Mouse (Mus musculus): Measurements from ENCODE around the gene Rab22a. TPM values are rescaled to one million over a fixed set of nuclear protein-coding genes. Genes with fewer than 3 reads are reported as not detected.

Rab22a gene
- polyA plus RNA-seq, 2 experiments from 2014 or later, result 6.8 to 7.5 TPM

DNA sequence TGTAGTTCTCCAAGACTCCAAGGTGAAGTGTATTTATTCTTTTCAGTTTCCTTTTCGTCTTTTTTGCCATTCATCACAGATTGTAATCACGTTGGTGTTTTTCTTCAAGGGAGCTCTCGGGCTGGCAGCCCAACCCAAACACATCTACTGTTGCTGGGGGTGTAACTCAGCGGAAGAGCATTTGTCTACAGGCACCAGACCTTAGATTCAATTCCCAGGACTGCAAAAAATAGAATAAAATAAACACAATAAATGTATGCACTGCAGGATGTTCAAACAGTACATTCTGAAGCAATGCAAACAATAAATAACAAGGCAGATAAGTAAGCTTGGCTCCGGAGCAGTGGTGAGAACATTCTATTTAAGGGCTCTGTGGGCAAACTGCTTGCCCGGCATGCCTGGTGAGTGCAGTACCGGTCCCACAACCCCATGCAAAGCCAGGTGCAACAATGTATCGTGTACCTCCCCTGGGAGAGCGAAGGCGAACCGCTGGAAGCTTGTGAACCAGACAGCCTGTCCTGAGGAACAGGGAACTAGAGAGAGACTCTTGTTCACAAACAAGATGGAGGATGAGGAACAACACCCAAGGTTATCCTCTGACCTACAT is 62.8 kb downstream of the Rab22a start:
- no peak for ATAC-seq

DNA sequence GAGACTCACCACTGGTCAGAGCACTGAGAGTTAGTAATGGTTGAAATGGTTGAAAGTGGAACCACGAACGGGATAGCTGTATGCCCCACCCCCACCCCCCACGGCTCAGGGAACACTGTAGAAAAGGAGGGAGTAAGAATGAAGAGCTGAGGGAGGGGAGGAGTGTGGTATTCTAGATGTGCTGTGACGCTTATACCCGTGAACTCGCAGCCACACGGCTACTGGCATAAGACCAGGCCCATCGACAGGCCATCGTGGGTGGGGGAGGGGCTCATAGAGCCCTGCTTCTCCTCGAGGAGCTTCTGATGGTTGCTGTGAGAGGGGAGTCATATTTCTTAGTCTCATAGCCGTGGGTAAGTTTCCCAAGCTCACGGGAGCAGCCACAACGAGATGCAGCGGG is 64.8 kb downstream of the Rab22a start:
- ATAC-seq, result no peak

DNA sequence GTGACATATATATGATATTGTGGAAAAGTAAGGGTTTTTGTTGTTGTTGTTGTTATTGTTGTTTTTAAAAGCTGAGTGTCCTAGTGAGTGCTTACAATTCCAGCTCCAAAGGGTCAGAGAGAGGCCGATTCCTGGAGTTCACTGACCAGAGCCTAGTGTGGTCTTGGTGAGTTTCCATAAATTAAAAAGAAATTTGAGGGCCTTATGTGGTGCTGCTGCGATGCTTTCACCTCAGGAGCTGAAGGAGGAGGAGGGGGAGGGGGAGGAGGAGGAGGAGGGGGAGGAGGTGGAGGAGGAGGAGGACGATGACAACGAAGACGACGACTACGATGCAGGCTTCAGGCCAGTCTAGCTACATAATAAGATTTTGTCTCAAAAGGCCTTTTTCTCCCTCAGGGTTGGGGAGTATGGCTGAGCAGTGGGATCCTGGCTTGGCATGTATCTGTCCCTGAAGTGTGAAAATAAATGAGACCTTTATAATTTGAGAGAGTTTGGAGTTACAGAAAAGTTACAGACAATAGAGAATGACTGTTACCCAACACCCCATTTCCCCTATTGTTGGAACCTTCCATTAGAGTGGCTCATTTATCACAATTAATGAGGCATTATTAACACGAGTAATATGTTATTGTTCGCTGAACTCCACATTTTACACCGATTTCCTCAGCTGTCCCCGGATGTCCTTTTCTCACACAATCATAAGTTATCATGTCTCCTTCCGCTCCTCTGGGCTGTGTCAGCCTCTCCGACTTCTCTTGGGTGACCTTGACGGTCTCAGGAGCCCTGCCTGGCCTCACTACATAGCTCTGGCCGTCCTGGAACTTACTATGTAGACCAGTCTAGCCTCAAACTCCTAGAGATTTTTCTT is 65.6 kb downstream of the Rab22a start:
- no peak for ATAC-seq

DNA sequence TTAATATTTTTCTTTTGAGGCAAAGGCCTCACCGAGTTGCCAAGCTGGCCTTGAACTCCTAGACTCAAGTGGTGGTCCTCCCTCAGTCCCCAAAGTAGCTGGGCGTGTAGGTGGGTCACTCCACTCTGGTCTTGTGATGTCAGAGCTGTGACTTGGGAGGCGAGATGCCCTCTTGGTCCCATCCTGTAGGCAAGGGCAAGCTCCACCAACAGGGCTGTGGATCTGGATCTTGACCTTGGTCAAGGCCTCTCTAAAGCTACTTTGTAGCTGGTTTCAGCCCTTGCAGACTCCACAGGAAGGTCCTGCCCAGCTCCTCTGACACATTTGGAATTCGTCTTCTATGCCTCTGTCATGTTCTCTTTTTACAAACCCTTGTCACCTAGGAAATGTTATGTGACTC is 66.3 kb downstream of the Rab22a start:
- no peak for ATAC-seq

DNA sequence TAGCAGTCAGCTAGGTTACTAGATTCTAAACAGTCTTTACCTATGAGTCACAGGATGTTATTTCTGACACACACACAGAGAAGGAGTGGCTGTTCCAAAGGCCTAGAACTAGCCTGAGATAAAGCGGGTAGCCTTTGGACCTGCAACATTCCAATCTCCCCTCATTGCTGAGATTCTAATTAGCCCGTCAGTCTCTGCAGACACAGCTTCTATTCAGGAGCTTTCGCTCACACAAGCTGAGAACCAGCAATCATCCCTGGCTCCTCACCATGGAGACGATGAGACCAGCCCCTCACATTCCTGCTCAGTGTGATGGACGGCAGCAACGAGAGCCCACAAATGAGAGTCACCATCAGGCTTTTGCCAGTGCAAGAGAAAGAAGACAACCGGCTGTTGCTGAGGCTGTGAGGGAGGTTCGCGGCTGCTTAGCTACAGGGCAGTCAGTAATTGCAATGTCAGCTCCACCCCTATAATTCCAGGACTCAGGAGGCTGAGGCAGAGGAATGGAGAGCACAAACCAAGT is 70.9 kb downstream of the Rab22a start:
- ATAC-seq, result no peak

DNA sequence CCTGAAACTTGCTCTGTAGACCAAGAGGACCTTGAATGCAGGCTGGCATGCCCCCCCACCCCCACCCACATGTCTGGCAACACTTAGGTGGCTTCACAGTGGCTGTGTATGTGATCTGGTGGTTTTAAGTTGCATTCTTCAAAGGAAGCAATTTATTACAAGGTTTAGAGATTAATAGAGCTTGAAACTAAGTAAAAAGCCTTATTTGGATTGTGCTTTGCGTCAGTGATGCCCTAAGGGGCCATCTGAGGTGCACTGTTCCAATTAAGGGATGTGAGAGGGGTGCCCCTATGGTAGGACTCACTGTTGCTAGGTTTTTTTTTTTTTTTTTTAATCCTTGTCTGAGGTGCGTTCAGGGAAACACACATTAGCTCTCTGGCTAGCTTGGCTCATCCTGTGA is 74.9 kb downstream of the Rab22a start:
- no peak for ATAC-seq

DNA sequence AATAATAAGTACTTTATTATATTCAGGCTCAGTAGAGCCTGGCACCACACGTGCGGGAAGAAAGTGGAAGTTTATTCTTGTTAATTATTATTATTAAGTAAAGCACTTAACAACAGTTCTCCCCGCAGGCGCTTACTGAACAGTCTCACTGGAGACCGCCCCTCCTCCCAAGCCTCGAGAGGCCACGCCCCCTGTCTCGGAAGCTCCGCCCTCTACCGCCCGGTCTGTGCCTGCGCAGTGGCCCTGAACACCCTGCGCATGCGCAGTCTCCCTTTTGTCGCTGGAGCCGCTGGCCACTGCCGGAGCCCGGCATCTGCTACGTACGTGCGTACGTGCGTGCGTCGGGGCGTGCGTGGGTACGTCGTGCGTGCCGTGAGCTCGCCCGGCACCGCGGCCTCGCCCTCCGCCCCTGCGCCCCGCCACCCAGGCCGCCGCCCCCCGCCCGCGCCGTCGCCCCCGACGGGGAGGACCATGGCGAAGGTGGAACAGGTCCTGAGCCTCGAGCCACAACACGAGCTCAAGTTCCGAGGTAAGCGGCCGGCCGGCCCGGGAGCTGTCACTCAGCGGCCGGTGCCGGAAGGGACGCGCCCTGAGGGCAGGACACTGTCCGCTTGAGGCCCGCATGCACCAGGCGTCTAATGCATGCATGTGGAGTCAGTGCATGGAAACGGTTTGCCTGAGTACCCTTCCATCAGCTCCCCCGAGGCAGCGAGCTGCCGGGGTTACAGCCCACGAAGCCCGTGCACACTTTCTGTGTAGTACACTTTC is 77.8 kb downstream of the Rab22a start, which contains the start of gene Vapb:
TSS of gene Vapb (plus strand) at position 290 of the 768 bp plus-strand sequence.
- peak; percentile 96 for ATAC-seq

DNA sequence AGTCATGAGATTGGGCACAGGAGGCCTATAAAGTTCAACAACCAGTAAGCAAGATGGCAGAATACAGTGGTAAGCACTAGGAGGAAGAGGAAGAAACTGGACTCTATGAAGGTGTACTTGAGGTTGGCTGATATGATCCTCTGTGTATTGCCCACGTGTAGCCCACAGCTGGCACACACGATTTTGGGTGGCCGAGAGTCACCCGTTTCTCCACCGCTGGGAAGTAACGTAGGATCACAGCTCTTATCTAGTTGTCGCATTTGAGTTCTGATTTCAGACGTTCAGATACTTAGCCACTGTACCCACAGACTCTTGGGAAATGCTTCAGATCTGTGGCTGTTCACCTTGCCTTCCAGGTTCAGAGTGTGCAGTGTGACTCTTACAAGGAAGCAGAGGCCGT is 78.7 kb downstream of the Rab22a start:
- no peak for ATAC-seq

DNA sequence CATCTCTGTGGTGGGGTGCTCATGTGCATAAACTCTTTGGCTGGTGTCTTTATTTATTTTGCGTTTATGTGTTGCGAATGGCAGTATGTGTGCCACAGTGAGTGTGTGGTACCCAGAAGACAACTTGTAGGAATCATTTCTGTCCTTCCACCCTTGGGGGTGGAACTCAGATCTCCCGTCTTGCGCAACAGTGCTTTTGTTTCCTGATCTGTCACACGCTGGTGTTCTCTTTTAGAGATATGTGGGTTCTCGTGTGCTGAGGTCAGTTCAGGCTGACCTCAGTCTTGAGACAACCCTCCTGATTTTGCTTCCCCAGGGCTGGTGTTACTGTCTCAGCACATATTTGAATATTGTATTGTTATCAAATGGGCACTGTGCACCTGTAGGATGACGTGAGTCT is 79.5 kb downstream of the Rab22a start:
- ATAC-seq, result no peak

DNA sequence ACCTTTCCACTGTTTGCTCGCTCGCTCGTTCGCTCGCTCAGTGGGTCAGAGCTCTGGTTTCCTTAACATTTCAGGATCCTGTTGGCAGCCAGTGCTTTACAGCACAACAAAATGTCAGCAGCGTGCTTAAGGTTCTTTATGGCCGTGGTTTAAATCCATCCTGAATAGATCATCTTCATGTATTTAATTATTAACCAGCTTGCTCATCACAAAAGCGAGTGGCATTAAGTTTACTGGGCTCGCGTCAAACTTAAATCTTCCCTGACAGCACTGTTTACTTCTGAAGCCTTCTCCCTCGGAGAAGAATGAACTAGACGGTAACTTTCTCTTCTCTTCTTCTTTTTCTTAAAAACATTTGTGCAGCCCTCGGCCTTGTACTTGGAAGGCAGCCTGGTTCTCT is 82.5 kb downstream of the Rab22a start:
- no peak for ATAC-seq

DNA sequence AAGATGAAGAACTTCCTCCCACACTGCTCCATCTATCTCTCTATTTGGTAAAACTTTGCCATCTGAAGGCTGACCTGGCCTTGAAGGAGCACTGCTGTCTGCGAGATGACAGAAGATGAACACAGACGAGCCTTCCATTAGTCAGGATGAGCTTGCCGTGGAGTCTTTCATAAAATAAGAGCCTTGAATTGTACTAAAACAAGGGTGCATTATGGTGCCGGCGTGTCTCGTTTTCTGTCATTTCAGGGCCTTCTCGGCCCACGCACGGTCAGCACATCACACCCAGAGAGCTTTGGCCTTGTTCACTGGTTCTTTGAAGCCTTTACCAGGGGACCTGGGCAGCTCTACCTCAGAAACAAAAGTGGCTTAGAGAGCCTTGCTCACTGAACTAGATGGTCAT is 83.2 kb downstream of the Rab22a start:
- ATAC-seq, result no peak

DNA sequence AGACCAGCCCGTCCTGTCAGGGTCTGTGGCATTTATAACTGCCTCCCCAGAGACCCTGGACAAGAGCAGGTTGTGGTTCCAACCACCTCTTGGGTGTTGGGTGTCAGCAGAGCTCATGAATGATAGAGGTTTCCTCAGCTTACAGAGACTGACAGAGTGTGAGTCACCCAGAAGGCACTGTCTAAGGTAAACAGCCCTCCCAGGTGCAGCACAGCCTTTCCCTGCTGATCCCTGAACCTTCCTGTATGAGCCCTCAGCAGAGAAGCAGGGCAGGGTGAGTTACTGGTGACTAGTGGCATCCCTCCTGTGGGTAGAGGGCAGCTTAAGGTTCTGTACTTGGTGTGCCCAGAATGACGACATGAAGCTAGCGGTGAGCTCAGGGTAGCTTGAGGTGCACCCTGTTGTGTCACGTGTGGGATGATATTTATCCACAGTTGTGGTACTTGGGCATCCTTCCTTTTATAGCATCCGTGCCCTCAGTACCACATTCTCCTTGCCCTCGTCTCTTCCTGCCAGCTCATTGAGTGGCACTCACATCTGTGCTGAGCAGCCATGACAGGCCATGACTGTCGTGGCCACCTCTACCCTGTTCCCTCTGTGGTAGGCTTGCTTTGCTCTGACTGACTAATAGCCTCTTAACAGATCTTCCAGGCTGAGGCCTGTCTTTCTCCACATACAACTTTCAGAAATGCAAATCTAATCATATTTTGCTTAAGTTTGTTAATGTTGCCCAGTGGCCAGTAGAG is 84.7 kb downstream of the Rab22a start:
- no peak for ATAC-seq

DNA sequence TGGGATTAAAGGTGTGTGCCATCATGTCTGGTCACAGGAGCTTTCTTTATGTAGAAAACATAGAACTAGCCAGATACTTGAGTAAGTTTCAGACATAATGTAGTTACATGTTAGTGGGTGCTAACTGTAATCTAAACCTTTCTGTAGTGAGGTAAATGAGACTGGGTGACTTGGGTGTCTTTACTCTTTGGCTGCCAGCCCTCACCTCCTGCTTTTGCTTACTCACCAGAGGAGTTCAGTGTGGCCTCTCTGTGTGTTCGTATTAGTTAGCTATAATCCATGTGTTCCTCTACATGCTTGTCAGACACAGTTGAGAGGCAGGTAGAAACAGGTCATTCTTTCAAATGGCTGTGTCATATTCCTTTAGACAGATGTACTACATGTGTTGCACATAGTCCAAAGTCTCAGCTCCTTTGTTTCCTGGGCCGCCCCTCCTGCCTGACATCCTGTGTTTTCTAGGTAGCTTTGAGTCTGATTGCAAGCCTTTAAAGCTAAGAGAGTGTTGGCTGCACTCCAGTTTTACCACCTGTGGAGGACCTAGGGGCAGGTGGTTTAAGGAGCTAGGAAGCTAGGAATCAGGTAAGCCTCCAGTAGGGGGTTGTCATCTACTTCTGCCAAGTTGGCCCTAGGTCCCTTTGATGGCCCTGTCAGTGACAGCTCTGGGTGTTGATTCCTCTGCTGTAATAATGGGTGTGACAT is 89.5 kb downstream of the Rab22a start:
- no peak for ATAC-seq

DNA sequence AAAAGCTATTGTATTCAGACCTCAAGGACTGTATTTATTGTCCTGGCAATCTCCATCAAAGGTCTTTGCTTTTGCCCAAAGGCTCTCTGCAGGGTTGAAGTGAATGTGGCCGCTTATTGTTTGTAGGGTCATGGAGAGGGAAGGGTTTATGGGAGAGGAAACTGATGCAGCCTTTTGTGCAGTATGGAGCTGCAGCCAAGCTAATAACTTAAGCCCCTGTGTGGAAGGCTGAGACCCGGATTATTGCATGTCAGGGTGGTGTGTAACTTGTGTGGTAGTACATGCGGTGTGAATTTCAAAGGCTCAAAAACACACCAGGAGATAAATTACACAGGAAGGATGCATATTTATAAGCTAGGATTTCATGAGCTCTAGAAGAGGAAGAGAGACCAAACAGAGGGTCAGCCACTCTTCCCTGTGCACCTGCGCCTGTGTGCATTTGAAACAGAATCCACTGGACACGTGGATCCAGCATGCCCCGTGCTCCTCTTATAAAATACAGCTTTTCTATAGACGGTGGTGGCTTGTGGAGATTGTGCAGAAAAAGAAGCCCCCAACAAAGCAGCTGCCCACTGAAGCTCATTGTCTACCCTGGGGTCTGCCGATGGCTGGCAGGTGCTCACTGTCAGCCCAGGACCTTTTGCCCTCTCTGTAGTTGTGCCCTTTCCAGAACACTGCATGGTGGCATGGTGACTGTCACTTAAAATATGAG is 96.0 kb downstream of the Rab22a start:
- no peak for ATAC-seq

Other genes with a start within 250 kb of the Rab22a start
- not detected for gene 1700021F07Rik, start 137.2 kb upstream of the Rab22a start, polyA plus RNA-seq (2017; shearing (Covaris generic))
- not detected for gene Ankrd60, start 81.4 kb upstream of the Rab22a start, polyA plus RNA-seq (2017; shearing (Covaris generic))
- gene 1700010B08Rik, start 59.7 kb downstream of the Rab22a start, polyA plus RNA-seq (2017; shearing (Covaris generic)), result not detected
- 1 to 10 TPM; 1.8 to 2.0 TPM for gene Vapb, start 77.8 kb downstream of the Rab22a start, polyA plus RNA-seq (2017; shearing (Covaris generic))

Measured in activated CD4-positive, CD25-positive, alpha-beta regulatory T cell, adult 4 months (primary cell).